Mouse (Mus musculus) heart, embryonic 11.5 days (tissue): ENCODE results near the gene Cc2d2b. TPM values are rescaled to one million over a fixed set of nuclear protein-coding genes. Genes with fewer than 3 reads are reported as not detected.

Source experiments
- ATAC-seq: fragments of 200-750 bp; cut with Nextera tagmentation; replicated peaks from 2 replicates; pipeline ENCODE4 v1.8.0; 2017; ENCODE audit warnings: moderate library complexity; ENCODE audit not compliant: insufficient number of reproducible peaks, low FRiP score, low TSS enrichment
- H3K27ac ChIP-seq: fragments of 300-500 bp; sonication (generic); 2 replicates; pipeline ENCODE4 v1.5.1; 2014; ENCODE audit warnings: mild to moderate bottlenecking, low read depth, low read length
- H3K27me3 ChIP-seq: fragments of 300-500 bp; sonication (generic); 2 replicates; pipeline ENCODE4 v1.6.1; 2014; ENCODE audit warnings: mild to moderate bottlenecking, low read length, mixed read lengths; ENCODE audit not compliant: control insufficient read depth, insufficient read depth
- H3K36me3 ChIP-seq: fragments of 300-500 bp; sonication (generic); 2 replicates; pipeline ENCODE4 v1.6.1; 2014; ENCODE audit warnings: mild to moderate bottlenecking, low read length, moderate library complexity, mixed read lengths; ENCODE audit not compliant: control insufficient read depth, insufficient read depth
- H3K4me1 ChIP-seq: fragments of 300-500 bp; sonication (generic); 2 replicates; pipeline ENCODE4 v1.6.1; 2014; ENCODE audit warnings: low read length; ENCODE audit not compliant: control insufficient read depth, insufficient read depth
- H3K4me2 ChIP-seq: fragments of 300-500 bp; sonication (generic); 2 replicates; pipeline ENCODE4 v1.6.1; 2014; ENCODE audit warnings: mild to moderate bottlenecking, moderate library complexity
- H3K4me3 ChIP-seq: fragments of 300-500 bp; sonication (generic); 2 replicates; pipeline ENCODE4 v1.5.1; 2014; ENCODE audit warnings: low read depth, low read length
- H3K9ac ChIP-seq: fragments of 300-500 bp; sonication (generic); 2 replicates; pipeline ENCODE4 v1.6.1; 2014; ENCODE audit warnings: mild to moderate bottlenecking, low read depth, low read length, moderate library complexity
- H3K9me3 ChIP-seq: fragments of 300-500 bp; sonication (generic); replicated peaks from 2 replicates; pipeline ENCODE4 v1.6.1; 2016; ENCODE audit warnings: low read length; ENCODE audit not compliant: control insufficient read depth
- WGBS: fragments of 180-500 bp; shearing (Covaris S2); extraction: QIAGEN DNeasy Blood & Tissue Kit; methylation state at CpG from one replicate; pipeline ENCODE4 v1.1.7; 2014; ENCODE audit not compliant: insufficient replicate concordance; 5-methylcytosine and 5-hydroxymethylcytosine counted together
- polyA plus RNA-seq: library from polyadenylated mRNA; unstranded; fragments of >200 nt; fragmentation: Nextera tagmentation; extraction: Ambion mirVana; gene quantifications from 2 replicates; pipeline ENCODE4 v1.2.1, GENCODE M21; 2014

The Cc2d2b gene
- polyA plus RNA-seq, 1 experiment from 2014 or later = 0.57 TPM

DNA sequence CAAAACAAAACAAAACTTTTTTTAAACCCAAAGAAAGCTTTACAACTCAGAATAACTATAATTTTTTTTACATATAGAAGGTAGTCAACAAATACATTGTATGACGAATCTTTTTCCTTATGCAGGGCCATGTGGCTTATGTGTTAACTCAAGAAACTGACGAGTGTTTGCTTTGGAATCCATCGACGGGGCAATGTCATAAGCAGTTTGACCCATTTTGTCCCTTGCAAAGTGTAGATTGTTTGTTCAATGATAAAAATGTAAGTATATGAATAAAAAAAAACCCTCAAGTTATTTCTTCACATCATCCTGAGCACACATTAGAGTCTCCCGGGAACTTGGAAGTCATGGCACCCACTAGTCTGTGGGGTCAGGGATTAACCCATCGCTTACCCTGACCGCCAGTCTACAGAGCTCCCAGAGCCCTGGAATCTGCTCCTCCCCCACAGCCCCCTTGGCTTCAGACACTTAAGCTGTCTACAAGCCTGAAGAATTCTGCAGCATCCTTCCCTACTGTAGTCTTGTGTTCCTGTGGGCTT is 67.2 kb downstream of the Cc2d2b start:
- Histone ChIP-seq H3K36me3 (no peaks in the 10 kb centered on the region), H3K27me3 (no peaks in the 10 kb centered on the region), H3K4me3 (no peak overlapping the region), H3K27ac (no peak overlapping the region), H3K4me1 (no peaks in the 10 kb centered on the region), H3K4me2 (no peak overlapping the region), H3K9me3 (no peaks in the 10 kb centered on the region), H3K9ac (no peak overlapping the region)
- 68% methylated on average over 7 of the region's 7 CpGs for WGBS
- no peak for ATAC-seq

DNA sequence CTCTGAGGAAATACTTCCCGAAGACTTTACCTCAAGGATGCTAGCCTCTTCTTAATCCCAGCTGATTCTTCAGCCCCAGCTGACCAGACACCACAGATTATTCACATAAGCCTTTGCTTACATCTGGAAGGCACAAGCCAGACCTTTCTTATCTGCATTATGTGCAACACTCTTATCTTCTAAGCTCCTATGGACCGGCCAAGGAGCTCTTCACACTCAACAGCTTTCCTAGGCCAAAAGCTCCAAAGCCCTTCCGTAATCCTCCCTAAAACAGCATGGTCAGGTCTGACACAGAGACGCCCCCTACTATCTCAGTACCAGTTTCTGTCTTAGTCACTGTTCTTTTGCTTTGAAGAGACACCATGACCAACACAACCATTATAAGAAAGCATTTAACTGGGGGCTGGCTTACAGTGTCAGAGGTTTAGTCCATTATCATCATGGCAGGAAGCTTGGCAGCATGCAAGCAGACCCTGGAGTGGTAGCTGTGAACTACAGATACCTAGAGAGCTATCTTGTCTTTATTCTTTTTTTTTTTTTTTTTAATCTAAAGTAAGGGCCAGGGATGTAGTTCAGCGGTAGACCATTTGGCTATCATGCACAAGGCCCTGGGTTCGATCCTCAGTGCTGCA is 69.5 kb downstream of the Cc2d2b start:
- ATAC-seq = no peak
- Histone ChIP-seq H3K4me3 (no peak overlapping the region), H3K36me3 (no peaks in the 10 kb centered on the region), H3K27ac (no peak overlapping the region), H3K27me3 (no peaks in the 10 kb centered on the region), H3K4me2 (no peak overlapping the region), H3K9ac (no peak overlapping the region), H3K9me3 (no peaks in the 10 kb centered on the region), H3K4me1 (no peaks in the 10 kb centered on the region)
- 63% methylated on average over 6 of the region's 6 CpGs for whole genome bisulfite sequencing

DNA sequence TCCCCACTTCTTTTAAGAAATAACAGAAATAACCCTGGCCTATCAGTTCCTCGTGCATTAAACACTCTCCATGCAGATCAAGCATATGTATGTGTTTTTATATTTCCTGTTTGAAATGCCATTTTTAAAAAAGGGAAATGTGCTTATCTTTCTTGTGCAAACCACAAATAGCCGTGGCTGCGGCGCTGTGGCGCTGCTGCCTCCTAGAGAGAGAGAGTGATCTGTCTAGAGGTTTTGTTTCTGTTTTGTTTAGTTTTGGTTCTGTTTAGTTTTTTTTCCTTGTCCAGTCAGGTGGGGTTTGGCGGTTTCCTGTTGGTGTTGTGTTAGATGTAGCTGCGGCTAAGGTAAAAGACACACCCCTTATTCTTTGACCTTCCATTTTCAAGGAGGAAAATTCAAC is 70.2 kb downstream of the Cc2d2b start:
- no peak overlapping the region for H3K27ac ChIP-seq
- H3K9me3 ChIP-seq = no peaks in the 10 kb centered on the region
- H3K36me3 ChIP-seq = no peaks in the 10 kb centered on the region
- H3K4me1 ChIP-seq = no peaks in the 10 kb centered on the region
- H3K9ac ChIP-seq = no peak overlapping the region
- H3K4me3 ChIP-seq = no peak overlapping the region
- H3K27me3 ChIP-seq = no peaks in the 10 kb centered on the region
- no peak overlapping the region for H3K4me2 ChIP-seq
- ATAC-seq = no peak
- WGBS = 51% methylated on average over 7 of the region's 7 CpGs

DNA sequence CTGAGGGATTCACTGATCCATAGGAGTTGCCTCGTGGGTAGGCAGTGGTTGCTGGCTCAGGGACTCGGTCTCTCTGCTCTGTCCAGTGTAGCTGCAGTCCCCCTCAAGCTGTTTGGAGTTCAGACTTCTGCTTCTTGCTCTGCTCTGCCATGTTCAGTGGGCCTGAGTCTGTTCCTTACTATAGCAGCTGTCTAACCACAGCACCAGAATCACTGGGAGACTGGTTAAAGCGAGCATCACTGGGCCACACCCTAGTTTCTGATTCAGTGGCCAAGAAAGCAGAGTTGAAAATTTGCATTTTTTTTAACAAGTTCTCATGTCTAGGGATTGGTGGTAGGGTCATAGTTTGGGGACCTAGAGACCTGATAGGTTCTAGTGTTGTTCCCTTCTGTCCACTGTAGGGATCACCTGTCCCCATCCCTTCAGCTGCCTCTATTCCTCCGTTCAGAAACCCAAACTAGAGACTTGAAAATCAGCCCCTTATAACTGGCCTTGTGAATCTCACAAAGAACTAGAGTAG is 72.8 kb downstream of the Cc2d2b start:
- H3K27ac ChIP-seq = no peak overlapping the region
- H3K4me3 ChIP-seq = no peak overlapping the region
- H3K4me2 ChIP-seq = no peak overlapping the region
- no peak for ATAC-seq
- no peaks in the 10 kb centered on the region for H3K27me3 ChIP-seq
- H3K4me1 ChIP-seq = no peaks in the 10 kb centered on the region
- no peaks in the 10 kb centered on the region for H3K36me3 ChIP-seq
- WGBS = 71% methylated on average over 4 of the region's 4 CpGs
- no peak overlapping the region for H3K9ac ChIP-seq
- no peaks in the 10 kb centered on the region for H3K9me3 ChIP-seq

DNA sequence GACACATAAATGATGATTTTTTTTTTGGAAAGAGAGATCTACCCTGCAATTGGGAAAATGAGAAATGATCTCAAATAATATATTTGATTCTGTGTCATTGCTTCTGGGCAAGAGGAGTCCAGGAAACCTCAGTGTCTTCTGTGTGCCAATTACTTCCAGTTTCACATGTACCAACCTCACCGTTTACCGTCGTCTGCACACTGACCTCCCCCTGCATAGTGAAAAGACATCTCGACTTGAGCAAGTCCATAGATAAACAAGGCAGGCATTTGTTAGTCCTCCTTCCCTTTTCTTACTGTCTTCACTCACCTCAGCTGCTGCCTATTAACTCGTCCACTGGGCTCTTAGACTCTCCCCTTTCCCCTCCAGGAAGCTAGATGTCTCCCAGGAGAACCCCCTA is 77.1 kb downstream of the Cc2d2b start:
- 65% methylated on average over 5 of the region's 5 CpGs for WGBS
- Histone ChIP-seq H3K27me3 (no peaks in the 10 kb centered on the region), H3K4me1 (no peaks in the 10 kb centered on the region), H3K9ac (no peak overlapping the region), H3K4me2 (no peak overlapping the region), H3K9me3 (no peaks in the 10 kb centered on the region), H3K27ac (no peak overlapping the region), H3K4me3 (no peak overlapping the region), H3K36me3 (no peaks in the 10 kb centered on the region)
- ATAC-seq = no peak

GRCm38 (mm10) chr19:40826735-40827134 is 78.2 kb downstream of the Cc2d2b start:
- Histone ChIP-seq H3K4me1 (no peaks in the 10 kb centered on the region), H3K27me3 (no peaks in the 10 kb centered on the region), H3K27ac (no peak overlapping the region), H3K4me2 (no peak overlapping the region), H3K9ac (no peak overlapping the region), H3K36me3 (no peaks in the 10 kb centered on the region), H3K9me3 (no peaks in the 10 kb centered on the region), H3K4me3 (no peak overlapping the region)
- no peak for ATAC-seq
- 61% methylated on average over 7 of the region's 7 CpGs for WGBS

- H3K4me3 ChIP-seq = peak overlapping the region; percentile 82
- H3K4me1 ChIP-seq = peaks cover 2% of the 10 kb centered on the region; the same call in 1 of the 2 replicates
- 46% methylated on average over 7 of the region's 7 CpGs for WGBS
- peak overlapping the region; percentile 97 for H3K9ac ChIP-seq
- H3K4me2 ChIP-seq = peak overlapping the region; percentile 89
- H3K27ac ChIP-seq = no peak overlapping the region; the same call in 1 of the 2 replicates
- no peaks in the 10 kb centered on the region for H3K36me3 ChIP-seq
- no peaks in the 10 kb centered on the region for H3K27me3 ChIP-seq
- H3K9me3 ChIP-seq = no peaks in the 10 kb centered on the region
- ATAC-seq = no peak
These were observed 81.6 kb downstream of the Cc2d2b start for GRCm38 (mm10) chr19:40830198-40830597.

- H3K27ac ChIP-seq = peak within 1 kb of the TSS; percentile 78
These were observed 82.3 kb downstream of the Cc2d2b start, which contains the start of gene Ccnj for GRCm38 (mm10) chr19:40830703-40831415. TSS of gene Ccnj (plus strand) at chr19:40831279.

More at GRCm38 (mm10) chr19:40830703-40831415, 82.3 kb downstream of the Cc2d2b start, which contains the start of gene Ccnj:
- no peaks in the 10 kb centered on the region for H3K27me3 ChIP-seq
- H3K36me3 ChIP-seq = no peaks in the 10 kb centered on the region
- no peaks in the 10 kb centered on the region for H3K9me3 ChIP-seq
- peaks cover 2% of the 10 kb centered on the region; the same call in 1 of the 2 replicates for H3K4me1 ChIP-seq
- peak within 1 kb of the TSS; percentile 89 for H3K4me2 ChIP-seq
- H3K4me3 ChIP-seq = peak within 1 kb of the TSS; percentile 82
- under 1% methylated on average over 71 of the region's 71 CpGs for WGBS
- H3K9ac ChIP-seq = peak within 1 kb of the TSS; percentile 97
- peak; percentile 98 for ATAC-seq
